Mouse (Mus musculus): ENCODE results near the gene Kncn. TPM values are rescaled to one million over a fixed set of nuclear protein-coding genes. Genes with fewer than 3 reads are reported as not detected.

Gene Kncn
- total RNA-seq, 1 experiment from 2014 or later = not detected

DNA sequence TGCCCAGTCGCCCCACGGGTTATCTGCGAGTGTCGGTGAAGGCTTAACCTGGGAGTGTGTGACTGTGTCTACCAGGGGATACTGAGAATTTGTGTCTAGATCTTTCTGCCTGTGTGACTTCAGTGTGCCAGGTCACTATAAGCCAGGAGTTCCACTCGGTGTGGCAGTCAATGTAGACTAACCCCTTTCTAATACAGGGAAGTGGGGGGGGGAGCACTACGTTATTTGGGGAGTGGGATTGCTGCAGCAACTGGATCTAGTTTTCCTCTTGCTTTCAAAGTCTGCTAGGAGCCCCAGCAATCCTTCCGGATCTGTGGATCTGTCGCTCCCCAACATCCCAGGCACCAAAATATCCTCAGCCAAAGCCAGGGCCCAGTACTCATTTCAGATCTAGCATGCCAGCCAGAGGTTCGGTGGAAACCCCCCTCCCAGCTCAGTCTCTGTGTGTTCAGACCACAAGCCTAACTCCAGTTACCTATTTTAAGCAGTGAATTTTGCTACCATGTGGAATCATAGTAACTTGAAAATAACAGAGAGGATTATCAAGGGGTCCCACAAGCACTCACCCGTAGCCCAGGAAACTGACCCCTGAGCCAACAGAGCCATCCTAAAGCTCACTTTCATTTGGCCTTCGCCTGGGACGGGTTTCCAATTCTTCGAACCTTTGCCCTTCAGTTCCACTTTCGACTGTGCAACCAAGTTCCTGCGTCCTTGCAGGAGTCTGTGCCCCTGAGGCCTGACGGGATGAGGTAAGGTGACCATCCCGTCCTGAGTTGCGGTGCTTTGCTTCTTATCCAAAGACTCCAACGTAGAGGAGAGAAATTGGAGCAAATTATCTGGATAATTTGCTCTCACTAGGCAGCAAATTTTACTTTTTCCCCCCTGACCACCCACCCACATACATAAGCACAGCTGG, 53.1 kb downstream of the Kncn start:
- DNase-seq = no peak

- DNase-seq = no peak
These were observed 54.3 kb downstream of the Kncn start for GRCm38 (mm10) chr4:115938276-115939160.

Other genes starting within 250 kb of the Kncn start
- 18.5 and 28.6 TPM in 2 replicates for gene Cyp4b1, start 236.7 kb upstream of the Kncn start, total RNA-seq (2021)
- gene Efcab14, start 146.7 kb upstream of the Kncn start, total RNA-seq (2021) = 57.2 and 60.1 TPM in 2 replicates
- gene Tex38, start 103.4 kb upstream of the Kncn start, total RNA-seq (2021) = 1.2 and 2.3 TPM in 2 replicates
- gene Atpaf1, start 99.6 kb upstream of the Kncn start, total RNA-seq (2021) = 42.6 and 46.2 TPM in 2 replicates
- 10.2 and 12.4 TPM in 2 replicates for gene Mob3c, start 56.3 kb upstream of the Kncn start, total RNA-seq (2021)
- gene Mknk1, start 45.2 kb upstream of the Kncn start, total RNA-seq (2021) = 29.3 and 42.4 TPM in 2 replicates
- not detected in 2 replicates for gene 6430628N08Rik, start 6.3 kb downstream of the Kncn start, total RNA-seq (2021)
- gene Dmbx1, start 55.5 kb downstream of the Kncn start, total RNA-seq (2021) = not detected in 2 replicates
- gene Faah, start 133.5 kb downstream of the Kncn start, total RNA-seq (2021) = 5.6 and 9.9 TPM in 2 replicates
- 23.8 and 25.3 TPM in 2 replicates for gene Nsun4, start 169.5 kb downstream of the Kncn start, total RNA-seq (2021)
- 944 and 957 TPM in 2 replicates for gene Uqcrh, start 190.7 kb downstream of the Kncn start, total RNA-seq (2021)
- 61.8 and 67.4 TPM in 2 replicates for gene Lrrc41, start 190.9 kb downstream of the Kncn start, total RNA-seq (2021)
- gene Rad54l, start 239.3 kb downstream of the Kncn start, total RNA-seq (2021) = 4.5 and 5.2 TPM in 2 replicates
- gene Pomgnt1, start 239.4 kb downstream of the Kncn start, total RNA-seq (2021) = 65.8 and 75.2 TPM in 2 replicates